Mouse (Mus musculus) lung, adult 2 months (tissue): ENCODE data around the gene Hist1h2bg. TPM values are rescaled to one million over a fixed set of nuclear protein-coding genes. Genes with fewer than 3 reads are reported as not detected.
"Not testable (repeated sequence)": the region's sequence is repeated elsewhere in the genome, so short reads cannot be mapped to it uniquely, and the experiment has no call there.

Source experiments
- DNase-seq: peaks from one replicate; pipeline ENCODE4 v3.0.0; 2022
- H3K4me1 ChIP-seq: fragments of 200-500 bp; 2 replicates; pipeline ENCODE4 v1.6.1; 2011; ENCODE audit warnings: low read length; ENCODE audit not compliant: control insufficient read depth, insufficient read depth
- H3K4me3 ChIP-seq: fragments of 200-500 bp; replicated peaks from 2 replicates; pipeline ENCODE3; 2011; ENCODE audit warnings: low read depth, mild to moderate bottlenecking, control low read depth, low read length; ENCODE audit errors: extremely low read depth
- CTCF ChIP-seq: fragments of 200-500 bp; IDR thresholded peaks from 2 replicates; pipeline ENCODE4 v1.5.1; 2011; ENCODE audit warnings: mild to moderate bottlenecking, low read length, control low read depth; ENCODE audit not compliant: insufficient read depth
- POLR2A ChIP-seq: fragments of 200-500 bp; IDR thresholded peaks from 2 replicates; pipeline ENCODE4 v1.6.1; 2011; ENCODE audit warnings: low read depth, mild to moderate bottlenecking, control low read depth, low read length, borderline replicate concordance; ENCODE audit errors: extremely low read depth
- WGBS: fragments of 180-500 bp; shearing (Covaris S2); methylation state at CpG from one replicate; pipeline ENCODE4 v1.1.7; 2018; 5-methylcytosine and 5-hydroxymethylcytosine counted together
- polyA plus RNA-seq: library from polyadenylated mRNA; depleted of rRNA; stranded (reverse); fragments of >200 nt; gene quantifications from 2 replicates; pipeline ENCODE4 v1.2.3, GENCODE M21; 2012

Gene Hist1h2bg
- polyA plus RNA-seq, 1 experiment: 9.8 TPM

GRCm38 (mm10) chr13:23538249-23538648 lies 32.9 kb upstream of the Hist1h2bg start:
- H3K4me1 ChIP-seq: peaks cover 2% of the 10 kb centered on the region; the same call in 1 of the 2 replicates
- no peak for TF ChIP-seq POLR2A
- WGBS: 81% methylated on average over 5 of the region's 5 CpGs
- no peak for DNase-seq
- H3K4me3 ChIP-seq: no peak overlapping the region

GRCm38 (mm10) chr13:23539821-23540220 lies 31.4 kb upstream of the Hist1h2bg start:
- not testable (repeated sequence) for H3K4me1 ChIP-seq, DNase-seq, H3K4me3 ChIP-seq
- 58% methylated on average over 1 of the region's 1 CpGs for WGBS

- 88% methylated on average over 3 of the region's 3 CpGs for WGBS
- no peak for TF ChIP-seq POLR2A
- no peak for TF ChIP-seq CTCF
- DNase-seq: no peak
- peaks cover 2% of the 10 kb centered on the region; the same call in 1 of the 2 replicates for H3K4me1 ChIP-seq
- no peak overlapping the region for H3K4me3 ChIP-seq
Observed at GRCm38 (mm10) chr13:23541497-23541896, 29.7 kb upstream of the Hist1h2bg start.

GRCm38 (mm10) chr13:23542225-23542980 lies 28.8 kb upstream of the Hist1h2bg start:
- WGBS: 14% methylated on average over 3 of the region's 3 CpGs
- not testable (repeated sequence) for H3K4me1 ChIP-seq, DNase-seq
- peak overlapping the region; percentile 41 for H3K4me3 ChIP-seq

GRCm38 (mm10) chr13:23542999-23543607 lies 28.1 kb upstream of the Hist1h2bg start, which contains the start of gene Hist1h2bh:
Gene Hist1h2bh (minus strand): TSS chr13:23543392.
- peak; percentile 35; the same call in 1 of the 2 replicates for TF ChIP-seq POLR2A
- DNase-seq: peak; percentile 67
- not testable (repeated sequence) for H3K4me1 ChIP-seq
- H3K4me3 ChIP-seq: peak within 1 kb of the TSS; percentile 71
- WGBS: under 1% methylated on average over 36 of the region's 42 CpGs

GRCm38 (mm10) chr13:23543965-23544786 lies 27.0 kb upstream of the Hist1h2bg start, which contains the start of gene Hist1h3f:
Gene Hist1h3f (plus strand): TSS chr13:23544052.
- Histone ChIP-seq H3K4me3 (peak within 1 kb of the TSS; percentile 71), H3K4me1 (peaks cover 2% of the 10 kb centered on the region; the same call in 1 of the 2 replicates)
- under 1% methylated on average over 35 of the region's 45 CpGs for WGBS
- no peak for TF ChIP-seq CTCF
- peak; percentile 84 for TF ChIP-seq POLR2A
- peak; percentile 71 for DNase-seq

GRCm38 (mm10) chr13:23544787-23545120 lies 26.4 kb upstream of the Hist1h2bg start:
- H3K4me1 ChIP-seq, DNase-seq: not testable (repeated sequence)
- peak overlapping the region; percentile 24 for H3K4me3 ChIP-seq
- WGBS: under 1% methylated on average over 13 of the region's 14 CpGs

- peaks cover 2% of the 10 kb centered on the region; the same call in 1 of the 2 replicates for H3K4me1 ChIP-seq
- H3K4me3 ChIP-seq: no peak overlapping the region
- TF ChIP-seq CTCF (no peak), POLR2A (no peak)
- 72% methylated on average over 5 of the region's 5 CpGs for WGBS
- DNase-seq: no peak
Observed at GRCm38 (mm10) chr13:23546694-23547093, 24.5 kb upstream of the Hist1h2bg start.

- TF ChIP-seq CTCF (no peak), POLR2A (no peak)
- H3K4me1 ChIP-seq: peaks cover 3% of the 10 kb centered on the region; the same call in 1 of the 2 replicates
- no peak overlapping the region for H3K4me3 ChIP-seq
- DNase-seq: no peak
- 5% methylated on average over 3 of the region's 3 CpGs for WGBS
Observed at GRCm38 (mm10) chr13:23550761-23551145, 20.4 kb upstream of the Hist1h2bg start.

GRCm38 (mm10) chr13:23551146-23551834 lies 19.9 kb upstream of the Hist1h2bg start, which contains the start of gene Hist1h4f:
Gene Hist1h4f (minus strand): TSS chr13:23551648.
- DNase-seq: peak; percentile 74

More at GRCm38 (mm10) chr13:23551146-23551834, 19.9 kb upstream of the Hist1h2bg start, which contains the start of gene Hist1h4f:
- peak; percentile 81; the same call in 1 of the 2 replicates for TF ChIP-seq POLR2A
- 0 out of 2 replicates have a peak, but pooled peaks have one; percentile 12 for TF ChIP-seq CTCF
- WGBS: under 1% methylated on average over 47 of the region's 47 CpGs
- not testable (repeated sequence) for H3K4me1 ChIP-seq
- H3K4me3 ChIP-seq: peak within 1 kb of the TSS; percentile 61
